Mouse (Mus musculus) stomach, embryonic 14.5 days (tissue): ENCODE measurements around the gene Nme8. TPM values are rescaled to one million over a fixed set of nuclear protein-coding genes. Genes with fewer than 3 reads are reported as not detected.

ENCODE experiments used
- polyA plus RNA-seq: library from polyadenylated mRNA; unstranded; fragments of >200 nt; fragmentation: Nextera tagmentation; extraction: Ambion mirVana; gene quantifications from 2 replicates; pipeline ENCODE4 v1.2.1, GENCODE M21; 2014

Nme8 gene
- polyA plus RNA-seq, 1 experiment from 2014 or later = 0.16 TPM

Other genes with a start within 250 kb of the Nme8 start
- gene Epdr1, start 77.9 kb downstream of the Nme8 start, polyA plus RNA-seq = 20.8 and 21.2 TPM in 2 replicates
- gene Sfrp4, start 74.7 kb downstream of the Nme8 start, polyA plus RNA-seq = 5.2 and 5.4 TPM in 2 replicates
- gene Gpr141, start 126.5 kb upstream of the Nme8 start, polyA plus RNA-seq = 0.46 and 0.71 TPM in 2 replicates